Mouse (Mus musculus) ES-Bruce4 (cell line): ENCODE results near the gene Smim13. TPM values are rescaled to one million over a fixed set of nuclear protein-coding genes. Genes with fewer than 3 reads are reported as not detected.
A peak's percentile ranks its signal among the peaks of the same experiment; 100 is the strongest.

Experiments
- H3K27ac ChIP-seq: 2 replicates; pipeline ENCODE4 v1.5.1; 2012; ENCODE audit warnings: low read length, inconsistent platforms; ENCODE audit not compliant: insufficient read depth
- H3K27me3 ChIP-seq: 2 replicates; pipeline ENCODE4 v1.6.1; 2012; ENCODE audit warnings: mild to moderate bottlenecking, low read length, inconsistent platforms; ENCODE audit not compliant: control insufficient read depth, poor library complexity, insufficient read depth, severe bottlenecking
- H3K36me3 ChIP-seq: 2 replicates; pipeline ENCODE4 v1.6.1; 2012; ENCODE audit warnings: inconsistent platforms, mild to moderate bottlenecking, low read length, moderate library complexity; ENCODE audit not compliant: control insufficient read depth, poor library complexity, insufficient read depth, severe bottlenecking
- H3K4me1 ChIP-seq: one replicate; pipeline ENCODE4 v1.8.1; 2011; ENCODE audit warnings: low read length; ENCODE audit not compliant: control insufficient read depth, insufficient read depth
- H3K4me3 ChIP-seq: 2 replicates; pipeline ENCODE4 v1.5.1; 2011; ENCODE audit warnings: low read depth, mild to moderate bottlenecking, low read length
- H3K9ac ChIP-seq: 2 replicates; pipeline ENCODE4 v1.6.1; 2012; ENCODE audit warnings: low read depth, mild to moderate bottlenecking, inconsistent platforms; ENCODE audit not compliant: poor library complexity, severe bottlenecking
- H3K9me3 ChIP-seq: replicated peaks from 2 replicates; pipeline ENCODE4 v1.6.1; 2012; ENCODE audit warnings: mild to moderate bottlenecking, low read length, inconsistent platforms; ENCODE audit not compliant: control insufficient read depth, poor library complexity, insufficient read depth, severe bottlenecking
- CTCF ChIP-seq: IDR thresholded peaks from one replicate; pipeline ENCODE4 v1.8.1; 2011; ENCODE audit warnings: low read depth, low read length
- EP300 ChIP-seq: IDR thresholded peaks from 2 replicates; pipeline ENCODE4 v1.6.1; 2011; ENCODE audit warnings: low read depth, low read length; ENCODE audit not compliant: insufficient read depth
- POLR2A ChIP-seq: IDR thresholded peaks from one replicate; pipeline ENCODE4 v1.8.1; 2011; ENCODE audit warnings: low read length; ENCODE audit not compliant: insufficient read depth
- polyA plus RNA-seq: library from polyadenylated mRNA; stranded (reverse); fragments of >200 nt; gene quantifications from 2 replicates; pipeline ENCODE4 v1.2.4, GENCODE M21; 2011; ENCODE audit warnings: low read depth; ENCODE audit not compliant: missing spikeins, insufficient read depth, insufficient read length

The Smim13 gene
- polyA plus RNA-seq, 1 experiment = 8.4 TPM

DNA sequence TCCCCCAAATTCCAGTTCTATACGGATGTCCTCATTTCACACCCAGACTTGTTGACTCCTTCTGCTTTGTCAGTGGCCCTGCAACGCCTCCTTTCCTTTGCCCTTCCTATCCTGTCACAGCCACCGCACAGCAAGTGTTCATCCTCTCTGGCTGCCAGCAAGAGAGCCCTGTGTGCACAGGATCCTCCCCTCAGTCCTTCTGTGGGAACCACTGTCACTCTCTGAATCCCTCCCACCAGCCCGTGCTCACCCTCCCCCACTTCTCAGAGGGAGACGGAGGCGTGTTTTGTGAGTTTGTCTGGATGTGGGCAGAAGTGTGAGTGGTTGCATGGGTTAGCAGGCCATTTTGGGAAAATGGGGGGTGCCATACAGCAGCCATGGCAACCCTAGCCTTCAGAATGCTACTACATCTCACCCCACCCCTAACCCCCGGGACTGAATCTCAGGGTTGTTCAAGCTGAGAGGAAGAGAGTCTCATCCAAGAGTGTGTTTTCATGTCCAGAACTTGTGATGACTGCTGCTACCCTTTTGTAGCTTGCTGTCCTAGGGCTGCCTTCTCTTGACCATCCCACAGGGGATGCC is 18.3 kb downstream of the Smim13 start:
- Histone ChIP-seq H3K9ac (no peak overlapping the region), H3K27me3 (no peaks in the 10 kb centered on the region), H3K9me3 (no peaks in the 10 kb centered on the region), H3K4me3 (no peak overlapping the region), H3K4me1 (no peaks in the 10 kb centered on the region), H3K27ac (no peak overlapping the region), H3K36me3 (peaks cover 3% of the 10 kb centered on the region; the same call in 1 of the 2 replicates)
- TF ChIP-seq POLR2A (no peak), CTCF (no peak), EP300 (no peak)

- Histone ChIP-seq H3K9ac (no peak within 1 kb of the TSS), H3K4me3 (no peak within 1 kb of the TSS), H3K9me3 (no peaks in the 10 kb centered on the region), H3K27ac (no peak within 1 kb of the TSS), H3K4me1 (no peaks in the 10 kb centered on the region), H3K36me3 (peaks cover 8% of the 10 kb centered on the region; the same call in 1 of the 2 replicates), H3K27me3 (no peaks in the 10 kb centered on the region)
- TF ChIP-seq CTCF = no peak
- no peak for TF ChIP-seq EP300
- TF ChIP-seq POLR2A = no peak
Observed at GRCm38 (mm10) chr13:41273927-41274650, 24.4 kb downstream of the Smim13 start, which contains the start of gene Gm17364. TSS of gene Gm17364 (minus strand) at chr13:41273977.

DNA sequence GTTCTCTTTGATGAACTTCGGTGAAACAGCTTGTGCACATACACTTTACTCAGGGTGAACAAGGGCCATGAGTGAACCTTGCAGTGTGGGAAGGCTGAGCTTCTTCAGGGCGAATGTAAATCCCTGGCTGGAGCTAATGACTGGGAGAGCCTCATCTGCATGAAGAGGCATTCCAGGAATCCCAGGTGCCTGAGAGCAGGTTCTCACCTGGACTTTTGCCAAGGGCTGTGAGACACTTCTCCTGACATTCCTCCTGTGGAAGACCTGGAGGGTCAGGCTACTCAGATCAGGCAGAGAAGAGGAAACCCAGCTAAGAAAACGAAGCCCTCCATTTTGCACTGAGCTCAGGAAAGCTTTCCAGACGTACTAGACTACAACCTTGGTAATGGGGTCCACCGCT is 31.1 kb downstream of the Smim13 start:
- Histone ChIP-seq H3K36me3 (no peaks in the 10 kb centered on the region), H3K4me3 (no peak overlapping the region), H3K27me3 (no peaks in the 10 kb centered on the region), H3K27ac (no peak overlapping the region), H3K4me1 (no peaks in the 10 kb centered on the region), H3K9me3 (no peaks in the 10 kb centered on the region), H3K9ac (no peak overlapping the region)
- TF ChIP-seq POLR2A = no peak

- TF ChIP-seq CTCF = peak; percentile 26
- TF ChIP-seq POLR2A = no peak
- H3K36me3 ChIP-seq = no peaks in the 10 kb centered on the region
- no peaks in the 10 kb centered on the region for H3K4me1 ChIP-seq
- H3K27me3 ChIP-seq = no peaks in the 10 kb centered on the region
- H3K4me3 ChIP-seq = no peak overlapping the region
- H3K9ac ChIP-seq = no peak overlapping the region
- H3K27ac ChIP-seq = no peak overlapping the region
- H3K9me3 ChIP-seq = no peaks in the 10 kb centered on the region
Observed at GRCm38 (mm10) chr13:41283256-41283655, 33.6 kb downstream of the Smim13 start.

- Histone ChIP-seq H3K36me3 (no peaks in the 10 kb centered on the region), H3K9ac (no peak overlapping the region)
Observed at GRCm38 (mm10) chr13:41285448-41285847, 35.8 kb downstream of the Smim13 start.

DNA sequence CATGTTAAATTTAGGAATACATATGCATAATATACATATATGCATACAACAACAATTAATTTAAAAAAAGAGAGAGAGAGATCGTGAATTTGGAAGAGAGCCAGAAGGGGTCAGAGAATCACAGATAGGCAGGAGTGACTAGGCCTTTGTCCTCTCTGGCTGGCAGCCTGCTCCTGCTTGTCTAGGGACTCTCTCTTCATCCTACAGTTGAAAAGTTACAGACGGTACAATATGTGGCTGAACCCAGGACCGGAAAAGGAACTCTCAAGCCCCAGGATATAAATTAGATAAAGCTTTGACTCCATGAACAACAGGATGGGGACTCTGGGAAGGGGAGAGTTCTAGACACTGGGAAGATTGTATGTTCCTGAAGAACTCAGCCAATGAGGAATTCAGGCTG is 36.6 kb downstream of the Smim13 start:
- Histone ChIP-seq H3K27ac (no peak overlapping the region), H3K27me3 (no peaks in the 10 kb centered on the region), H3K36me3 (no peaks in the 10 kb centered on the region), H3K4me1 (no peaks in the 10 kb centered on the region), H3K9me3 (no peaks in the 10 kb centered on the region), H3K4me3 (no peak overlapping the region), H3K9ac (no peak overlapping the region)
- no peak for TF ChIP-seq CTCF
- no peak for TF ChIP-seq EP300
- no peak for TF ChIP-seq POLR2A

More at GRCm38 (mm10) chr13:41285448-41285847, 35.8 kb downstream of the Smim13 start:
- H3K4me1 ChIP-seq = no peaks in the 10 kb centered on the region
- no peaks in the 10 kb centered on the region for H3K9me3 ChIP-seq
- TF ChIP-seq CTCF = no peak
- TF ChIP-seq POLR2A = no peak
- no peak for TF ChIP-seq EP300
- no peak overlapping the region for H3K4me3 ChIP-seq
- H3K27ac ChIP-seq = no peak overlapping the region
- no peaks in the 10 kb centered on the region for H3K27me3 ChIP-seq
